Mouse (Mus musculus) ES-Bruce4 (cell line): ENCODE measurements around the gene Spag16. TPM values are rescaled to one million over a fixed set of nuclear protein-coding genes. Genes with fewer than 3 reads are reported as not detected.

Experiments used
- H3K27ac ChIP-seq: 2 replicates; pipeline ENCODE4 v1.5.1; 2012; ENCODE audit warnings: low read length, inconsistent platforms; ENCODE audit not compliant: insufficient read depth
- H3K27me3 ChIP-seq: 2 replicates; pipeline ENCODE4 v1.6.1; 2012; ENCODE audit warnings: mild to moderate bottlenecking, low read length, inconsistent platforms; ENCODE audit not compliant: control insufficient read depth, poor library complexity, insufficient read depth, severe bottlenecking
- H3K36me3 ChIP-seq: 2 replicates; pipeline ENCODE4 v1.6.1; 2012; ENCODE audit warnings: inconsistent platforms, mild to moderate bottlenecking, low read length, moderate library complexity; ENCODE audit not compliant: control insufficient read depth, poor library complexity, insufficient read depth, severe bottlenecking
- H3K4me1 ChIP-seq: one replicate; pipeline ENCODE4 v1.8.1; 2011; ENCODE audit warnings: low read length; ENCODE audit not compliant: control insufficient read depth, insufficient read depth
- H3K4me3 ChIP-seq: 2 replicates; pipeline ENCODE4 v1.5.1; 2011; ENCODE audit warnings: low read depth, mild to moderate bottlenecking, low read length
- H3K9ac ChIP-seq: 2 replicates; pipeline ENCODE4 v1.6.1; 2012; ENCODE audit warnings: low read depth, mild to moderate bottlenecking, inconsistent platforms; ENCODE audit not compliant: poor library complexity, severe bottlenecking
- H3K9me3 ChIP-seq: replicated peaks from 2 replicates; pipeline ENCODE4 v1.6.1; 2012; ENCODE audit warnings: mild to moderate bottlenecking, low read length, inconsistent platforms; ENCODE audit not compliant: control insufficient read depth, poor library complexity, insufficient read depth, severe bottlenecking
- CTCF ChIP-seq: IDR thresholded peaks from one replicate; pipeline ENCODE4 v1.8.1; 2011; ENCODE audit warnings: low read depth, low read length
- EP300 ChIP-seq: IDR thresholded peaks from 2 replicates; pipeline ENCODE4 v1.6.1; 2011; ENCODE audit warnings: low read depth, low read length; ENCODE audit not compliant: insufficient read depth
- POLR2A ChIP-seq: IDR thresholded peaks from one replicate; pipeline ENCODE4 v1.8.1; 2011; ENCODE audit warnings: low read length; ENCODE audit not compliant: insufficient read depth
- polyA plus RNA-seq: library from polyadenylated mRNA; stranded (reverse); fragments of >200 nt; gene quantifications from 2 replicates; pipeline ENCODE4 v1.2.4, GENCODE M21; 2011; ENCODE audit warnings: low read depth; ENCODE audit not compliant: missing spikeins, insufficient read depth, insufficient read length

Gene Spag16
- polyA plus RNA-seq, 1 experiment = 1.5 TPM

GRCm38 (mm10) chr1:70346179-70346578 is 519.4 kb downstream of the Spag16 start:
- TF ChIP-seq POLR2A (no peak), EP300 (no peak), CTCF (no peak)
- Histone ChIP-seq H3K9me3 (no peaks in the 10 kb centered on the region), H3K4me1 (no peaks in the 10 kb centered on the region), H3K9ac (no peak overlapping the region), H3K4me3 (no peak overlapping the region), H3K27me3 (no peaks in the 10 kb centered on the region), H3K27ac (no peak overlapping the region), H3K36me3 (no peaks in the 10 kb centered on the region)

GRCm38 (mm10) chr1:70351371-70351770 is 524.6 kb downstream of the Spag16 start:
- Histone ChIP-seq H3K9ac (no peak overlapping the region), H3K36me3 (no peaks in the 10 kb centered on the region), H3K4me3 (no peak overlapping the region), H3K4me1 (no peaks in the 10 kb centered on the region), H3K9me3 (no peaks in the 10 kb centered on the region), H3K27ac (no peak overlapping the region), H3K27me3 (no peaks in the 10 kb centered on the region)
- TF ChIP-seq CTCF (no peak), EP300 (no peak), POLR2A (no peak)

GRCm38 (mm10) chr1:70354014-70354413 is 527.2 kb downstream of the Spag16 start:
- Histone ChIP-seq H3K9ac (no peak overlapping the region), H3K4me3 (no peak overlapping the region), H3K27me3 (no peaks in the 10 kb centered on the region), H3K36me3 (no peaks in the 10 kb centered on the region), H3K27ac (no peak overlapping the region), H3K4me1 (no peaks in the 10 kb centered on the region), H3K9me3 (no peaks in the 10 kb centered on the region)
- TF ChIP-seq EP300 (no peak), CTCF (no peak), POLR2A (no peak)

- Histone ChIP-seq H3K4me1 (no peaks in the 10 kb centered on the region), H3K36me3 (no peaks in the 10 kb centered on the region), H3K9me3 (no peaks in the 10 kb centered on the region), H3K27me3 (no peaks in the 10 kb centered on the region), H3K9ac (no peak overlapping the region), H3K4me3 (no peak overlapping the region), H3K27ac (no peak overlapping the region)
- no peak for TF ChIP-seq EP300
- no peak for TF ChIP-seq POLR2A
- no peak for TF ChIP-seq CTCF
Observed at GRCm38 (mm10) chr1:70371721-70372120, 545.0 kb downstream of the Spag16 start.

GRCm38 (mm10) chr1:70380096-70380495 is 553.3 kb downstream of the Spag16 start:
- Histone ChIP-seq H3K27me3 (no peaks in the 10 kb centered on the region), H3K4me3 (no peak overlapping the region), H3K9me3 (no peaks in the 10 kb centered on the region), H3K27ac (no peak overlapping the region), H3K9ac (no peak overlapping the region), H3K4me1 (no peaks in the 10 kb centered on the region), H3K36me3 (no peaks in the 10 kb centered on the region)
- no peak for TF ChIP-seq EP300
- TF ChIP-seq CTCF = no peak

GRCm38 (mm10) chr1:70442209-70443080 is 615.7 kb downstream of the Spag16 start:
- Histone ChIP-seq H3K27ac (no peak overlapping the region), H3K27me3 (no peaks in the 10 kb centered on the region), H3K9me3 (no peaks in the 10 kb centered on the region), H3K36me3 (no peaks in the 10 kb centered on the region), H3K4me3 (no peak overlapping the region), H3K4me1 (no peaks in the 10 kb centered on the region), H3K9ac (no peak overlapping the region)
- no peak for TF ChIP-seq POLR2A
- TF ChIP-seq EP300 = no peak
- no peak for TF ChIP-seq CTCF
